Mouse (Mus musculus): ENCODE results near the gene Spats1. TPM values are rescaled to one million over a fixed set of nuclear protein-coding genes. Genes with fewer than 3 reads are reported as not detected.

Spats1 gene
- total RNA-seq, 1 experiment, result 8.5 TPM

DNA sequence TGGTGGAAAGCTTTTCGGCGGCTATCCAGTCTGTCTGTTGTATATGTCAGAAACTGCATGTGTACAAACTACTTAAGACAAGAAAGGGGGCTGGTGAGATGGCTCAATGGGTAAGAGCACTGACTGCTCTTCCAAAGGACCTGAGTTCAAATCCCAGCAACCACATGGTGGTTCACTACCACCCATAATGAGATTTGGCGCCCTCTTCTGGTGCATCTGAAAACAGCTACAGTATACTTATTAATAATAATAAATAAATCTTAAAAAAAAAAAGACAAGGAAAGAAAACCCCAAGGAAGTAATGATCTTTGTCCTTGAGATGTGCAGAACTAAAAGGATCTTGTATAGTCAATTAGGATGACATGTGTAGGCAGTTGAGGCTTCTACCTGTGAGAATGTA, 77.7 kb downstream of the Spats1 start:
- Histone ChIP-seq H3K4me1 (ENCODE audit: control insufficient read depth in 2 of 2, insufficient read depth in 2 of 2, low read length in 2 of 2, poor library complexity in 1 of 2) (peaks cover 0 to 4% of the 10 kb centered on the region in 2 experiments; a peak in 1 of 4 replicates), H3K9me3 (ENCODE audit: control insufficient read depth, insufficient read depth, low read depth, low read length) (no peaks in the 10 kb centered on the region), H3K9ac (ENCODE audit: insufficient read depth, low read depth, low read length, poor library complexity, severe bottlenecking) (no peak overlapping the region), H3K36me3 (ENCODE audit: control insufficient read depth, insufficient read depth, low read length, poor library complexity, severe bottlenecking) (peaks cover 27% of the 10 kb centered on the region), H3K27ac (ENCODE audit: insufficient read depth, low read depth, low read length, poor library complexity, severe bottlenecking) (no peak overlapping the region), H3K4me3 (ENCODE audit: insufficient read depth in 1 of 2, low read depth in 1 of 2, low read length in 2 of 2, poor library complexity in 1 of 2, severe bottlenecking in 1 of 2) (no peak overlapping the region)
- in situ Hi-C loops (cut with MboI; ENCODE audit: low sequenced_read_pairs in 2 of 2, unreplicated experiment in 2 of 2), result no loop called here
- DNase-seq (ENCODE audit: low read depth, low spot score), result no peak
- no peak for TF ChIP-seq HCFC1 (IDR thresholded peaks at IDR 0.05; ENCODE audit: borderline replicate concordance, insufficient read depth, low read length)
- TF ChIP-seq CHD2 (IDR thresholded peaks at IDR 0.05; ENCODE audit: low read depth, low read length), result no peak
- TF ChIP-seq ZC3H11A (IDR thresholded peaks at IDR 0.05; ENCODE audit: borderline replicate concordance, low read depth, low read length), result no peak
- no peak for TF ChIP-seq ZNF384 (IDR thresholded peaks at IDR 0.05; ENCODE audit: low read depth, low read length)

DNA sequence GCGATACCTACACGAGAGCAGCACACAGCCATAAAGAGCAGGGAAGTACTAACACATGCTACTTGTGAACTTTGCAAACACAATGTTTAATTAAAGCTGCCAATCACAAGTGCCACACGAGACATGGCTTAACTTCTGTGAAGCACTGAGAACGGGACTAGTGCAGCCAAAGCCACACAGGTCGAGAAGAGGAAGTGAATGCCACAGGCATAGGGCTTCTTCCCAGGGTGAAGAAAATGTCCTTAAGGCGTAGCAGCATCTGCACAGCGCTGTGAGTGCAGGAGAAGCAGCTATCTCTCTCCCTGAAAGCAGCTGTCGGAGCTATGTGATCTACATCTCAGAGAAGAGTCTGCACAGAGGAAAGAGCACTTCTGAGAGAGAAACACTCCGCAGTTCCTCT, 80.6 kb downstream of the Spats1 start:
- Histone ChIP-seq H3K36me3 (ENCODE audit: control insufficient read depth, insufficient read depth, low read length, poor library complexity, severe bottlenecking) (peaks cover 38% of the 10 kb centered on the region), H3K9me3 (ENCODE audit: control insufficient read depth, insufficient read depth, low read depth, low read length) (no peaks in the 10 kb centered on the region), H3K4me1 (ENCODE audit: control insufficient read depth in 2 of 2, insufficient read depth in 2 of 2, low read length in 2 of 2, poor library complexity in 1 of 2) (peaks cover 0 to 4% of the 10 kb centered on the region in 2 experiments; a peak in 1 of 4 replicates), H3K9ac (ENCODE audit: insufficient read depth, low read depth, low read length, poor library complexity, severe bottlenecking) (no peak overlapping the region), H3K4me3 (ENCODE audit: insufficient read depth in 1 of 2, low read depth in 1 of 2, low read length in 2 of 2, poor library complexity in 1 of 2, severe bottlenecking in 1 of 2) (no peak overlapping the region), H3K27ac (ENCODE audit: insufficient read depth, low read depth, low read length, poor library complexity, severe bottlenecking) (0 out of 2 replicates have a peak overlapping the region, but pooled peaks have one; percentile 5)
- no peak for DNase-seq (ENCODE audit: low read depth, low spot score)
- in situ Hi-C loops (cut with MboI; ENCODE audit: low sequenced_read_pairs in 2 of 2, unreplicated experiment in 2 of 2), result no loop called here
- no peak for TF ChIP-seq MAFK (IDR thresholded peaks at IDR 0.05; ENCODE audit: insufficient read depth, low read depth, low read length)

DNA sequence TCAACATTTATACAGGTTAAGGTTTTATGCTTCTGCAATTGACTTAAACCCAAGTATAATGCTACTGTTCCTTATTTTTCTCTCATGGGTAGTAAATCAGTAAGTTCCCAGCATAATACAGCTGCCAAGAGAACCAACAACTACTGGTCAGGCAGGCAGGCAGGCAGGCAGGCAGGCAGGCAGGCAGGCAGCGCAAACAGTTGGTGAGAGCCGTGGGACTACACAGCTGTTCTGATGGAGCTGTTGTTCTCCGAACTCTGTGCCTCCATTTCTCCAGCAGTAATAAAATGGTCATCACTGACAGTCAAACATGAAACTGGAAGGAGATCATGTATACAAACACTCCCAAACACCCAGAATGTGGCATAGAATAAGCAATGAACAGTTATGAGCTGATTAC, 81.5 kb downstream of the Spats1 start:
- no peak for DNase-seq (ENCODE audit: low read depth, low spot score)
- Histone ChIP-seq H3K4me3 (ENCODE audit: insufficient read depth in 1 of 2, low read depth in 1 of 2, low read length in 2 of 2, poor library complexity in 1 of 2, severe bottlenecking in 1 of 2) (no peak overlapping the region), H3K4me1 (ENCODE audit: control insufficient read depth in 2 of 2, insufficient read depth in 2 of 2, low read length in 2 of 2, poor library complexity in 1 of 2) (peaks cover 0 to 4% of the 10 kb centered on the region in 2 experiments; a peak in 1 of 4 replicates), H3K9me3 (ENCODE audit: control insufficient read depth, insufficient read depth, low read depth, low read length) (no peaks in the 10 kb centered on the region), H3K36me3 (ENCODE audit: control insufficient read depth, insufficient read depth, low read length, poor library complexity, severe bottlenecking) (peaks cover 39% of the 10 kb centered on the region), H3K27ac (ENCODE audit: insufficient read depth, low read depth, low read length, poor library complexity, severe bottlenecking) (no peak overlapping the region), H3K9ac (ENCODE audit: insufficient read depth, low read depth, low read length, poor library complexity, severe bottlenecking) (no peak overlapping the region)
- no peak for TF ChIP-seq CHD2 (IDR thresholded peaks at IDR 0.05; ENCODE audit: low read depth, low read length)
- no peak for TF ChIP-seq ZNF384 (IDR thresholded peaks at IDR 0.05; ENCODE audit: low read depth, low read length)
- TF ChIP-seq ZC3H11A (IDR thresholded peaks at IDR 0.05; ENCODE audit: borderline replicate concordance, low read depth, low read length), result no peak
- TF ChIP-seq HCFC1 (IDR thresholded peaks at IDR 0.05; ENCODE audit: borderline replicate concordance, insufficient read depth, low read length), result no peak
- TF ChIP-seq MAFK (IDR thresholded peaks at IDR 0.05; ENCODE audit: insufficient read depth, low read depth, low read length), result no peak
- in situ Hi-C loops (cut with MboI; ENCODE audit: low sequenced_read_pairs in 2 of 2, unreplicated experiment in 2 of 2), result no loop called here

Other genes with a start within 250 kb of the Spats1 start
- gene Cdc5l, start 41.7 kb downstream of the Spats1 start, total RNA-seq (2012; rRNA removed), result 116 and 125 TPM in 2 replicates
- 36.6 and 60.9 TPM in 2 replicates for gene Aars2, start 31.4 kb upstream of the Spats1 start, total RNA-seq (2012; rRNA removed)
- gene Tcte1, start 48.0 kb upstream of the Spats1 start, total RNA-seq (2012; rRNA removed), result 0.09 and 0.11 TPM in 2 replicates
- 2.1 and 4.0 TPM in 2 replicates for gene Tmem151b, start 74.3 kb upstream of the Spats1 start, total RNA-seq (2012; rRNA removed)
- gene Nfkbie, start 80.3 kb upstream of the Spats1 start, total RNA-seq (2012; rRNA removed), result 2.1 and 2.2 TPM in 2 replicates
- gene Slc35b2, start 88.5 kb upstream of the Spats1 start, total RNA-seq (2012; rRNA removed), result 96.7 and 98.7 TPM in 2 replicates
- 1,660 and 1,758 TPM in 2 replicates for gene Hsp90ab1, start 97.9 kb upstream of the Spats1 start, total RNA-seq (2012; rRNA removed)
- gene Slc29a1, start 124.2 kb upstream of the Spats1 start, total RNA-seq (2012; rRNA removed), result 321 and 677 TPM in 2 replicates
- 66.0 and 95.3 TPM in 2 replicates for gene Mymx, start 126.7 kb upstream of the Spats1 start, total RNA-seq (2012; rRNA removed)
- gene Capn11, start 183.9 kb upstream of the Spats1 start, total RNA-seq (2012; rRNA removed), result 0.48 TPM in 1 of 2 replicates, not detected in the other
- gene Mrpl14, start 210.9 kb upstream of the Spats1 start, total RNA-seq (2012; rRNA removed), result 39.2 and 48.2 TPM in 2 replicates
- gene Tmem63b, start 211.5 kb upstream of the Spats1 start, total RNA-seq (2012; rRNA removed), result 89.1 and 139 TPM in 2 replicates